Mouse (Mus musculus) neural tube, embryonic 10.5 days (tissue): ENCODE measurements around the gene Pdcd2.
A peak's percentile ranks its signal among the peaks of the same experiment; 100 is the strongest.
"Not testable (repeated sequence)": the region's sequence is repeated elsewhere in the genome, so short reads cannot be mapped to it uniquely, and the experiment has no call there.

Experiments
- DNase-seq: peaks from one replicate; pipeline ENCODE4 v3.0.0-alpha.2; 2017; ENCODE audit warnings: low spot score; ENCODE audit errors: extremely low spot score

Gene Pdcd2

DNA sequence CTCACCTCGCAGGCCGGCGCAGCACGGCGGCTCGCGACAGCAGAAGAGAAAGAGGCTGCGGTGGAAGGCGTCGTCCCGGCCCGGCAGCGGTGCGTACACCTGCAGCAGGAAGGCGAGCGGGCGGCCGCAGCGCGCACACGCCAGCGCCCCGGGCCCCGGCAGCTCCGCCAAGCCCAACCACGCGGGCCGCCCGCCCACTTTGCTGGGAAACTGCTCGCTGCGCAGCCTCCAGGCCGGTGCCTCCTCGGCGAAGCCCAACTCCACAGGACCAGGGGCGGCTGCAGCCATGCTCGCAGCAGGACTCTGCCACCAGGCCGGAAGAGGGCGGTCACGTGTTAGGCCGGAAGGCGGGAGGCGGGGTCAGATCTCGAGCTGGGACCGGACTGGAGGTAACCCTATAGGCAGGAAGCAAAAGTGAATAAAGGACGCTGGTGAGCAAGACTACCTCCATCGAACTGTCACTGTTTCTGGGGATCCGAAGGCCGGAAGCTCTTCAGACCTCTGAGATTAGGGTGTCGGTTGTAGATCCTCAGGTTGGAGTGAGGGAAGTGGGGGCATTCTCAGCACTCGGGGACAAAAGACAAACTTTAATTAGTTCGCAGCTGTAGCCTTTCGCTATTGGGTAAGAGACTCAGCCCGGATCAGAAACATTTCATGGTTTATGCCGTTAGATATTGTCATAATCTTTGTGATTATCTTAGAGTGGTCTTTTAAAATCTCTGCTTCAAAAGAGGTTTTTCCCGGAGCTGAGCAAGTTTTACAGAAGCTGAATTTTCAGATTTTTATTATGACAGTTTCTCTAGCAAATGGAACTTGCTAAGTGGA, at the start of gene Pdcd2:
TSS of gene Pdcd2 (minus strand) at position 316 of the 825 bp plus-strand sequence.
- peak; percentile 98 for DNase-seq

- no peak for DNase-seq
Observed at GRCm38 (mm10) chr17:15575056-15575455, 48.0 kb upstream of the Pdcd2 start.

DNA sequence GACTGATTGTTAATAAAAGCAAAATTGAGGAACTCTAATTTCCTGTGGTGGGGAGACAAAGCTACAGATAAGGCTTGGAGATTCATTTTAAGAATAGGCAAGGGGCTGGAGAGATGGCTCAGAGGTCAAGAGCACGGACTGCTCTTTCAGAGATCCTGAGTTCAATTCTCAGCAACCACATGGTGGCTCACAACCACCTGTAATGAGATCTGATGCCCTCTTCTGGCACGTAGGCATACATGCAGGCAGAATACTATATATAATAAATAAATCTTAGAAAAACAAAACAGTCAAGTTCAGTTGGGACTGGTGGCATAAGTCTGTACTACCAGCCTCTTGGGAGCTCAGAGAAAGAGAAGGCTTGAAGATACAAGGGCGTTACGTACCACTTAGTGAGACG, 39.8 kb upstream of the Pdcd2 start:
- no peak for DNase-seq

GRCm38 (mm10) chr17:15564928-15565300, 37.8 kb upstream of the Pdcd2 start:
- no peak for DNase-seq

DNA sequence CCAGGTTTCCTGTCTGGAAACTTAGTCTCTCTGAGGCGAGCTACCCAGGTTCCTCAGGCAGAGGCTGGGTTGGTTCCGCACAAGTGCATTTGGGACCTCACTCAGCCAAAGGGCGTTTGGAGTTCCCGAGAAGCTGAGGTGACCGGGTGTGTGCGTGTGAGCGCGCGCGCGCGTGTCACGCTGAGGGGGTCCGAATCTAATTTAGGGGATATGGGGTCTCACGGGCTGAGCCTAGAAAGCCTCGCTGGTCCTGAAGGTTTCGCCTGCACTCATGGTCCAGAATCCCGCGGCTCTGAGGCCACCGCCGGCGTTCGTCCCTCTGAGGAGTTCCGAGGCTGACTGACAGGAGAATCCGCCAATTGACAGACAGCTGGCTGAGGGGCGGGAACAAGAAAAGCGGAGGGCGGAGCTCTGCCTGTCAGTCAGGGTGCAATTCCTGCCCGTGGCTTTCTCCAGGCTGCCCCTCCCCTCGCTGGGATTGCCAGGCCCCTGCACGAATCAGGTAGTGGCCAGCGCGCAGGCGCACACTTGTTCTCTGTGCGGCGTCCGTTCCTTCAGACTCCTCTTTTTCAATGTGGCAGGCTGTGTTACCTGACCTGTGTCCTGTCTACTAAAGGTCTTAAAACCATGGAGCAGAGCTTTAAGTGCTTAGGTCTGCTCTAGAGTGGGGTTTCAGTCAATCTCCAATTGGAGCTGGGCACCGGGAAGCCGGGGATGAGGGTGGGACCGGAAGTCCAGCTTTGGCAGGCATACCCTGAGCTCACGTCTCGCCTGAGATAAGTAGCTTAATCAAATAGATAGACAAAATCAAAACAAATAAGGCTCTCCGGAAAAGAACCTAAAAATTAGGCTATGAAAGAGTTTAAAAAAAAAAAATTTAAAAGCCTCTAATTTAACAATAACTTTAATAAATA, 37.2 kb upstream of the Pdcd2 start, which contains the start of gene Prdm9:
TSS of gene Prdm9 (minus strand) at position 341 of the 914 bp plus-strand sequence.
- DNase-seq = peak; percentile 99

- no peak for DNase-seq
Observed at GRCm38 (mm10) chr17:15559946-15560345, 32.8 kb upstream of the Pdcd2 start.

DNA sequence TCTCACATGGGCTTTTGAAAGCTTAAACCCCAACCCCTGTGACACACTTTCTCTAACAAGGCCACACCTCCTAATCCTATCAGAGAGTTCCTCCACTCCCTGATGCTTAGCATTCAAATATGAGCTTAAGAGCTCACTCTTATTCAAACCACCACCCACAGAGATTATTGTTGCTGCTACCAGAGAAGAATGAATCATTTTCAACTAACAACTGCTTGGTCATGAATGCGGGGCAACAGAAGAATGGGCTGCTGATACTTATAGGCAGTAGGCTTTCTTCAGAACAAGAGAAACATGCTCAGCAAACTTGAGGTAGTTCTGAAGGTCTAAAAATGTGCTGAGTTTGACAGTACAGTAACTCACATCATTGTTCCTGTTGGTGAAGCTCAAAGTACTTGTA, 22.6 kb upstream of the Pdcd2 start:
- DNase-seq = no peak

DNA sequence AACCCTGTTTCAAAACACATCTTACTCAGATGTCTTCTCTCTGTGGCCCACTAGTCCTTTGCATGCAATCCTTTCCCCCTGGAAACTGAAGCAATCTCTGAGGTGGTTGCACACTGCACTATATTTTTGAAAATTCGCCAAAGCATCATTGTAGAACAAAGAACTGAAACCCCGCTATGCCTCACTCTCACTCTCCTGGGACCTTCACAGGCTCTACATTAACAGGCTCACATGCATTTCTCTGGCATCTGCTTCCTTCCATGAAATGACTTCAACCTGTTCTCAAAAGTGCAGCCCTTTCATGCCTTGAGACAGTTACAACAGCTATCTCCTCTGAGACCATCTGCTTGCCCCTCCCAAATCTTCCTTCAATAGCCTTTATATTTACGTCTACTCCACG, 19.3 kb upstream of the Pdcd2 start:
- DNase-seq = no peak

DNA sequence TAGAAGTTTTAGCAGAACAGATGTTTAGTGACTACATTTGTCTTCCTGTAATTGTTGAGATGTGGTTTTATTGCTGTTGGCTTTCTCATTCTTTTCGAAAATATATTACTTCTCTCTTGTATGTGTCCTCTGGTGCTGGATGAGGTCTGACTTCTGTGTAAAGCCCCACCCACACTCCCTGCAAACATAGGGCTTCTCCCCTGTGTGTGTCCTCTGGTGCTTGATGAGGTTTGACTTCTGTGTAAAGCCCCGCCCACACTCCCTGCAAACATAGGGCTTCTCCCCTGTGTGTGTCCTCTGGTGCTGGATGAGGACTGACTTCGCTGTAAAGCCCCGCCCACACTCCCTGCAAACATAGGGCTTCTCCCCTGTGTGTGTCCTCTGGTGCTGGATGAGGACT, 16.8 kb upstream of the Pdcd2 start:
- DNase-seq = not testable (repeated sequence)

- no peak for DNase-seq
Observed at GRCm38 (mm10) chr17:15540309-15540708, 13.2 kb upstream of the Pdcd2 start.

DNA sequence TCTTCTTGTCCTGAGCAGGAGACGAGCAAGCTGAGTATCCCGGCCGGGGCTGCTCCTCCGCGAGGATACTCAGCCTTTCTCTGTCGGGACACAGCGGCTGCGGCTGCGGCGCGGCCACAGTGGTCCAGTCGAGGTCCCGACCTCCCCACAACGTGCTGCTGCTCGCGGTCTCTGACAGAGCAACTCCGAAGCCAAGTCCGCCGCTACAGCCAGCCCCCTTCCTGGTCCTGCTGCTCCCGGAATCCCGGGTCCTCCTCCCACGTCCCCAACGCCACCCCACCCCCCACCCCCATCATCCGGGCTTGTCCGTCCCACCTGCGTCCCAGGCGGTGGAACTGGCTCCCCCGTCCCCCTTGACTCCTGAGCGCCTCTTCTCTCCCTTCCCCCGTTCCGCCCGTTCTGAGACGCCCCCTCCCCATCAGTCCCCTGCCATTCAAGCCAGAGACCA, 9.4 kb upstream of the Pdcd2 start:
- DNase-seq = peak; percentile 71

- DNase-seq = no peak
Observed at GRCm38 (mm10) chr17:15535943-15536342, 8.8 kb upstream of the Pdcd2 start.

DNA sequence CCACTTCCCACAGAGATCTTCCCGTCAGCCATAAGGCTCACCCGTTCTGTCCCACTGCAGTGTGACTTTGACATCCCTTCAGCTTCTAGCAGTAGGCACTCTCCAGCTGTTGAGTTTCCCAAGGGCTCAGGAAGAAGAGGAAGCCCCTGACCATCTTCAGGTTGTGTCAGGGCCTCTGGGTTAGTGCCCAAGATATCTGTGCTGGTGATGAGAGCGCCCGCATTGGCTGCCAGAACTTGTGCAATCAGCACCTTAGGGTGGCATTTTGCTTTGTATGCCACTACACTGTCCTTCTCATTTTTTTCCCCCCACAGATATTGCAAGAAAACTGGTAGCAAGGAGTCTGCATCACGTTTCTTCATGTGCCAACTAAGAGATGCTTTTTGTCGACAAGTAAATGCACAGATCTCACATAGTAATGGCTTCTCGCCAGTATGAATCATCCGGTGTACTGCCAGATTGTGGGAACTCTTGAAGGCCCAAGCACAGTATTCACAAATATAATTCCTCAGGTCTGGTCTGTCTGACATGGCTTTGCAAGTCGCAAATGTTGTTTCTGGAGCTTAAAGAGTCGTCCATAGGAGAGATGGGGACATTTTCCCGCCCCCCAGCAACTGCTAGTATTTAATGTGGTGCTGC, 8.2 kb upstream of the Pdcd2 start:
- no peak for DNase-seq

- DNase-seq = peak; percentile 29
Observed at GRCm38 (mm10) chr17:15530141-15530540, 3.0 kb upstream of the Pdcd2 start.

DNA sequence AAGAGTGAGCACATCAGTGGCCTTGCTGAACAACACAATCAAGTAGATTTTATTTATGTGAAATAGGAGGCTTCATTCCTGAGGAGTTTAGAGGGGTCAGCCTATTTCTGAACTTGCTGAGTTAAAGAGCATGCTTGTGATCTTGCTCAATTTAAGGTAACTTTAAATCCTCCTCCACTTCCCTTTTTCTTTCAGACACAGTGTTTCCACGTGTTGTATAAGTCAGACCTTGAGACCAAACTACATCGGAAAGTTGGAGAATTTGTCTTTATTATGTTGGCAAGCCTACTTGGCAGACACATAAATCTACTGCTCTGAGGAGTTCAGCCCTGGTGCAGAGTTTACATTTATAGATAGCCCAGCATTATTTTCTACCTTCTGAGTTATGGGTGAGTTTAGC, 1.8 kb upstream of the Pdcd2 start:
- no peak for DNase-seq

GRCm38 (mm10) chr17:15527811-15528136, 673 bp upstream of the Pdcd2 start:
- no peak for DNase-seq

DNA sequence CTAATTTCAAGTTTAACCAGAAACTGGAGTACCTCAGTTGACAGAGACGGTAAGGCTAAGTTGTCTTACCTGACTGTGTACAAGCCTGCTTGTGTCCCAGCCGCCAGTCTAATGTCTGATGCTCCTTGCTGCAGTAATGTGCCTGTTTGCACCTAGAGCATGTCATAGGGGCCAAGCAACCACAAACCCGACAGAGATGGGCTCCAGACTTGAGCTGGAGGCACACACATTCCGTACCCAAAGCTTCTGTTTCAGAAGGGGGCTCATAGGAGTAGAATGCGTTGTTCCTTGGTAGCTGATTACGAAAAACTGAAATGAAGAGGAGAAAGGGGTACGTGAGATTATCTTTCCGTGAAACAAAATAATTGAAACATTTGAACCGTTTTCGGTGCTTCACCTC, 797 bp downstream of the Pdcd2 start:
- no peak for DNase-seq

GRCm38 (mm10) chr17:15518766-15519165, 8.3 kb downstream of the Pdcd2 start:
- DNase-seq = no peak

DNA sequence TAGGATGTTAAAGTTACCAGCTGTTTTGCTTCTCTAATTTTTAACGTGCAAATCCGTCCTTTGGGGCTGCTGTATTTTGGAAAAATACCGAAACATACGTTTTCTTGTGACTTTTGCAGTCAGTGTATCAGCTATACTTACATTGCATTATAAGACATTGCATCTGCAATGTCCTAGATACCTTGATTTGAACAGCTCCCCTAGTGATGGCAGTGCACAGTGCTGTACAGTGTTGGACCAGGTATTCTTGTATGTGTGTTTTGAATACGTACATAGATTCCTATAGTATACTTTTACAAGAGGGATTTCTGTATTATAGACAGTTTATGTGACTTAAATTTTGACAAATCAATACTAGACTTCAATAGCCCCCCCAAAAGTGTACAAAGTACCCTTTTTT, 8.9 kb downstream of the Pdcd2 start:
- DNase-seq = no peak

- no peak for DNase-seq
Observed at GRCm38 (mm10) chr17:15517776-15518175, 9.3 kb downstream of the Pdcd2 start.

GRCm38 (mm10) chr17:15510694-15511093, 16.4 kb downstream of the Pdcd2 start:
- no peak for DNase-seq
